Mouse (Mus musculus) embryonic facial prominence, embryonic 13.5 days (tissue): ENCODE data around the gene Bpnt1. TPM values are rescaled to one million over a fixed set of nuclear protein-coding genes. Genes with fewer than 3 reads are reported as not detected.
A peak's percentile ranks its signal among the peaks of the same experiment; 100 is the strongest.

Experiments used
- ATAC-seq: fragments of 200-750 bp; cut with Nextera tagmentation; 2 replicates; pipeline ENCODE4 v1.8.0; 2017; ENCODE audit warnings: low read depth; ENCODE audit not compliant: insufficient number of reproducible peaks, insufficient read depth, low FRiP score, low TSS enrichment
- H3K27ac ChIP-seq: fragments of 300-500 bp; sonication (generic); 2 replicates; pipeline ENCODE4 v1.5.1; 2015; ENCODE audit warnings: moderate library complexity, mild to moderate bottlenecking, inconsistent platforms
- H3K27me3 ChIP-seq: fragments of 300-500 bp; sonication (generic); 2 replicates; pipeline ENCODE4 v1.6.1; 2015; ENCODE audit warnings: mild to moderate bottlenecking, inconsistent platforms
- H3K36me3 ChIP-seq: fragments of 300-500 bp; sonication (generic); 2 replicates; pipeline ENCODE4 v1.6.1; 2015; ENCODE audit warnings: mild to moderate bottlenecking, inconsistent platforms
- H3K4me1 ChIP-seq: fragments of 300-500 bp; sonication (generic); 2 replicates; pipeline ENCODE4 v1.6.1; 2015; ENCODE audit warnings: inconsistent platforms
- H3K4me2 ChIP-seq: fragments of 300-500 bp; sonication (generic); 2 replicates; pipeline ENCODE4 v1.6.1; 2015; ENCODE audit warnings: moderate library complexity, mild to moderate bottlenecking, inconsistent platforms
- H3K4me3 ChIP-seq: fragments of 300-500 bp; sonication (generic); 2 replicates; pipeline ENCODE4 v1.5.1; 2015; ENCODE audit warnings: mild to moderate bottlenecking, inconsistent platforms
- H3K9ac ChIP-seq: fragments of 300-500 bp; sonication (generic); 2 replicates; pipeline ENCODE4 v1.6.1; 2015; ENCODE audit warnings: mild to moderate bottlenecking, inconsistent platforms
- H3K9me3 ChIP-seq: fragments of 300-500 bp; sonication (generic); 2 replicates; pipeline ENCODE4 v1.6.1; 2016; ENCODE audit warnings: inconsistent platforms
- WGBS: fragments of 180-500 bp; shearing (Covaris S2); methylation state at CpG from one replicate; pipeline ENCODE4 v1.1.7; 2015; ENCODE audit warnings: mixed read lengths; 5-methylcytosine and 5-hydroxymethylcytosine counted together
- polyA plus RNA-seq: library from polyadenylated mRNA; unstranded; fragments of >200 nt; fragmentation: Nextera tagmentation; extraction: Ambion mirVana; gene quantifications from 2 replicates; pipeline ENCODE4 v1.2.1, GENCODE M21; 2015

The Bpnt1 gene
- polyA plus RNA-seq = 21.8 and 23.5 TPM in 2 replicates

- peaks cover 17% of the 10 kb centered on the region for H3K4me1 ChIP-seq
- no peaks in the 10 kb centered on the region for H3K27me3 ChIP-seq
- H3K9ac ChIP-seq = peak within 1 kb of the TSS; percentile 81
- peak within 1 kb of the TSS; percentile 86 for H3K27ac ChIP-seq
- H3K36me3 ChIP-seq = peaks cover 3% of the 10 kb centered on the region
- peak; percentile 78 for ATAC-seq
- under 1% methylated on average over 32 of the region's 32 CpGs for WGBS
- H3K4me2 ChIP-seq = peak within 1 kb of the TSS; percentile 67
- peak within 1 kb of the TSS; percentile 76 for H3K4me3 ChIP-seq
- H3K9me3 ChIP-seq = no peaks in the 10 kb centered on the region
Measured at GRCm38 (mm10) chr1:185331983-185332430, at the start of gene Bpnt1. TSS of gene Bpnt1 (plus strand) at chr1:185332149.

GRCm38 (mm10) chr1:185282846-185283245, 49.1 kb upstream of the Bpnt1 start:
- no peaks in the 10 kb centered on the region for H3K9me3 ChIP-seq
- WGBS = 94% methylated on average over 11 of the region's 11 CpGs
- H3K36me3 ChIP-seq = peaks cover 86% of the 10 kb centered on the region
- no peak overlapping the region for H3K4me3 ChIP-seq
- H3K4me1 ChIP-seq = no peaks in the 10 kb centered on the region; the same call in 1 of the 2 replicates
- no peak overlapping the region for H3K9ac ChIP-seq
- no peak overlapping the region for H3K27ac ChIP-seq
- H3K4me2 ChIP-seq = no peak overlapping the region
- H3K27me3 ChIP-seq = no peaks in the 10 kb centered on the region
- no peak for ATAC-seq

- Histone ChIP-seq H3K4me3 (no peak overlapping the region), H3K9me3 (no peaks in the 10 kb centered on the region), H3K4me1 (no peaks in the 10 kb centered on the region; the same call in 1 of the 2 replicates), H3K4me2 (no peak overlapping the region), H3K9ac (no peak overlapping the region), H3K27me3 (no peaks in the 10 kb centered on the region), H3K36me3 (peaks cover 85% of the 10 kb centered on the region), H3K27ac (no peak overlapping the region)
- ATAC-seq = no peak
- WGBS = 91% methylated on average over 15 of the region's 15 CpGs
Measured at GRCm38 (mm10) chr1:185283247-185283646, 48.7 kb upstream of the Bpnt1 start.

- H3K27ac ChIP-seq = no peak overlapping the region
- WGBS = 64% methylated on average over 4 of the region's 4 CpGs
- no peaks in the 10 kb centered on the region for H3K27me3 ChIP-seq
- H3K9me3 ChIP-seq = no peaks in the 10 kb centered on the region
- no peak for ATAC-seq
- peaks cover 76% of the 10 kb centered on the region for H3K36me3 ChIP-seq
- no peak overlapping the region for H3K4me2 ChIP-seq
- no peak overlapping the region for H3K9ac ChIP-seq
- no peak overlapping the region for H3K4me3 ChIP-seq
- no peaks in the 10 kb centered on the region; the same call in 1 of the 2 replicates for H3K4me1 ChIP-seq
Measured at GRCm38 (mm10) chr1:185284740-185285139, 47.2 kb upstream of the Bpnt1 start.

GRCm38 (mm10) chr1:185285171-185285570, 46.8 kb upstream of the Bpnt1 start:
- WGBS = 80% methylated on average over 4 of the region's 4 CpGs
- Histone ChIP-seq H3K9me3 (no peaks in the 10 kb centered on the region), H3K27ac (no peak overlapping the region), H3K27me3 (no peaks in the 10 kb centered on the region), H3K4me3 (no peak overlapping the region), H3K9ac (no peak overlapping the region), H3K4me2 (no peak overlapping the region), H3K36me3 (peaks cover 77% of the 10 kb centered on the region), H3K4me1 (no peaks in the 10 kb centered on the region; the same call in 1 of the 2 replicates)
- ATAC-seq = no peak

GRCm38 (mm10) chr1:185287066-185287465, 44.9 kb upstream of the Bpnt1 start:
- Histone ChIP-seq H3K27me3 (no peaks in the 10 kb centered on the region), H3K4me3 (no peak overlapping the region), H3K4me2 (no peak overlapping the region), H3K4me1 (no peaks in the 10 kb centered on the region; the same call in 1 of the 2 replicates), H3K27ac (no peak overlapping the region), H3K36me3 (peaks cover 78% of the 10 kb centered on the region), H3K9me3 (no peaks in the 10 kb centered on the region), H3K9ac (no peak overlapping the region)
- ATAC-seq = no peak
- WGBS = 92% methylated on average over 20 of the region's 20 CpGs

GRCm38 (mm10) chr1:185289231-185289630, 42.7 kb upstream of the Bpnt1 start:
- WGBS = 87% methylated on average over 5 of the region's 5 CpGs
- no peak overlapping the region for H3K9ac ChIP-seq
- no peak for ATAC-seq
- H3K27me3 ChIP-seq = no peaks in the 10 kb centered on the region
- H3K36me3 ChIP-seq = peaks cover 80% of the 10 kb centered on the region
- no peaks in the 10 kb centered on the region; the same call in 1 of the 2 replicates for H3K4me1 ChIP-seq
- H3K4me3 ChIP-seq = no peak overlapping the region
- H3K27ac ChIP-seq = no peak overlapping the region
- no peak overlapping the region for H3K4me2 ChIP-seq
- no peaks in the 10 kb centered on the region for H3K9me3 ChIP-seq

GRCm38 (mm10) chr1:185291336-185291735, 40.6 kb upstream of the Bpnt1 start:
- Histone ChIP-seq H3K9me3 (no peaks in the 10 kb centered on the region), H3K4me3 (no peak overlapping the region), H3K4me1 (no peaks in the 10 kb centered on the region), H3K27ac (no peak overlapping the region), H3K4me2 (no peak overlapping the region), H3K27me3 (no peaks in the 10 kb centered on the region), H3K36me3 (peaks cover 87% of the 10 kb centered on the region), H3K9ac (no peak overlapping the region)
- WGBS = 88% methylated on average over 4 of the region's 4 CpGs
- ATAC-seq = no peak

- H3K4me3 ChIP-seq = no peak overlapping the region
- ATAC-seq = no peak
- no peak overlapping the region for H3K27ac ChIP-seq
- H3K9me3 ChIP-seq = no peaks in the 10 kb centered on the region
- H3K36me3 ChIP-seq = peaks cover 88% of the 10 kb centered on the region
- H3K27me3 ChIP-seq = no peaks in the 10 kb centered on the region
- no peaks in the 10 kb centered on the region for H3K4me1 ChIP-seq
- H3K9ac ChIP-seq = no peak overlapping the region
- H3K4me2 ChIP-seq = no peak overlapping the region
- 92% methylated on average over 10 of the region's 10 CpGs for WGBS
Measured at GRCm38 (mm10) chr1:185292646-185293360, 39.1 kb upstream of the Bpnt1 start.

GRCm38 (mm10) chr1:185296850-185297249, 35.1 kb upstream of the Bpnt1 start:
- WGBS = 92% methylated on average over 7 of the region's 7 CpGs

GRCm38 (mm10) chr1:185298496-185298895, 33.5 kb upstream of the Bpnt1 start:
- 89% methylated on average over 8 of the region's 8 CpGs for WGBS
- H3K27me3 ChIP-seq = no peaks in the 10 kb centered on the region
- no peak overlapping the region for H3K4me3 ChIP-seq
- ATAC-seq = no peak
- no peaks in the 10 kb centered on the region for H3K9me3 ChIP-seq
- H3K36me3 ChIP-seq = peaks cover 82% of the 10 kb centered on the region
- H3K27ac ChIP-seq = no peak overlapping the region
- no peaks in the 10 kb centered on the region for H3K4me1 ChIP-seq
- no peak overlapping the region for H3K4me2 ChIP-seq
- no peak overlapping the region for H3K9ac ChIP-seq

More at GRCm38 (mm10) chr1:185296850-185297249, 35.1 kb upstream of the Bpnt1 start:
- Histone ChIP-seq H3K27ac (no peak overlapping the region), H3K9ac (no peak overlapping the region), H3K4me3 (no peak overlapping the region), H3K4me2 (no peak overlapping the region), H3K36me3 (peaks cover 84% of the 10 kb centered on the region), H3K27me3 (no peaks in the 10 kb centered on the region), H3K4me1 (no peaks in the 10 kb centered on the region), H3K9me3 (no peaks in the 10 kb centered on the region)
- no peak for ATAC-seq

GRCm38 (mm10) chr1:185302816-185303215, 29.1 kb upstream of the Bpnt1 start:
- Histone ChIP-seq H3K9me3 (no peaks in the 10 kb centered on the region), H3K36me3 (peaks cover 60% of the 10 kb centered on the region), H3K4me1 (no peaks in the 10 kb centered on the region), H3K27ac (no peak overlapping the region), H3K9ac (no peak overlapping the region), H3K4me3 (no peak overlapping the region), H3K27me3 (no peaks in the 10 kb centered on the region), H3K4me2 (no peak overlapping the region)
- no peak for ATAC-seq
- WGBS = 91% methylated on average over 6 of the region's 6 CpGs
